Mouse (Mus musculus): ENCODE data around the gene Arf1.

Arf1 gene

GRCm38 (mm10) chr11:59228122-59228953, at the start of gene Arf1:
TSS of gene Arf1 (minus strand) at chr11:59228270.
- DNase-seq (ENCODE audit: low spot score), result peak; percentile 96

GRCm38 (mm10) chr11:59276877-59277276, 48.8 kb upstream of the Arf1 start:
- DNase-seq (ENCODE audit: low spot score), result no peak

DNA sequence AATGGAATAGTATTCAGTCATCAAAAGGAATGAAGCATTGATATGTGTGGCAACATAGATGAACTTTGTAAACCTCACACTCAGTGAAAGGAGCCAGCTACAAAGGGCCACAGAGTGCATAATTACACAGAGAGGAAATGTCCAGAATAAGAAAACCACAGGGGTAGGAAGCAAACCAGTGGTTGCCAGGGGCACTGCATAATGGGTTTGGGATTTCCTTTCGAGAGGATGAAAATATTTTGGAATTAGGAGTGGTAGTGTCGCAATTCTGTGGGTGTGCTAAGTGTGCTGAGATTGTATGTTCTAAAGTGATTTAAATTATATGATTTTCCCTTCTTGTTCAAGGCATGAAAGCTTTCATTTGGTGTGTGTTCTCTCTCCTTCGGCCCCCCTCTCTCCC, 46.1 kb upstream of the Arf1 start:
- DNase-seq (ENCODE audit: low spot score), result no peak

DNA sequence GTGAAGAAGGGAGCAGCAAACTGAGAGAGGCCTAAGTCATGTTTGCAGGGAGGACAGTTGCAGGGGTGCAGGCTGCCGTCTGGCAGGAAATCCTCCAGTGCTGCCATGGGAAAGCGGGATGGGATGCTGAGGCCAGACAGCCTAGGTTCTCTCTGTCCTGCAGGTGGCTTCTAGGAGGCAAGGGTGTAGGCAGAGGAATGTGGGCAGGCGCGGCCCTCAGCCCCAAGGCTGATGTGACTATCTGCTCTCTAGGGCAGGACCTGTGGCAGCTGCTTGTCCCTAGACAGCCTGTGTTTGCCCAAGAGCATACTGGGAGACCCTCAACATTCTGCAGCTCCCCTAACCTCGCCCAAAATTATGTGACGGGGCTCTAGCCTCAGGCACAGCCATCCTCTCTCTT, 38.7 kb upstream of the Arf1 start:
- no peak for DNase-seq (ENCODE audit: low spot score)

DNA sequence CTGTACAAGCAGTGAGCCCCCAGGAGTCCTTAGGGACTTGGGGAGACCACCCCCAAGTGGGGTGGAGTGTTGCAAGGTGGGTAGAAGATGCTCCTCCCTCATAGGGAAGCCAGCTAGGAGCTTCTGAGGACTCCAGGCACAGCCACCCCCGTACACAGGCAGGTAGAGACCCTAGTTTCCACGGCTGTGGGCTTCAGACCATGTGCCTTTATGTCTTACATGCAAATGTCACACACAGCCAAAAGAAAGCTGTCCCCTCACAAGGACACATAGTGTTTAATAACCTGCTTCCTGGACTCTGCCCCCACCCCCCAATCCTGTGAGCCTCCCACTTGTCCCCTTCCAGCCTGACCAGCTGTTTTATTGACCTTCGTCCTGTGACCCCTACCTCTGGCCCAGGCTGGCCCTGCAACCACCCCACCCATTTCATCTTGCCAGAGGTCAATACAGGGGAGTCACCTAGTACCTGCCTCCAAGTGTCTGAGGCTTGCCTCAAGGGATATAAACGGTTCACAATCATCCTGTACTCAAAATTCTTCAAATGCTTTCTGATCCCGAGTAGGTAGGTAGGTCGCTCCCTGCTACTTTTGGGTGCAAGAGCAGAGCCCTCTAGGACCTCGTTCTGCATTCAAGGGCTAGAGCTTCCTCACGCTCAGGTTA, 37.2 kb upstream of the Arf1 start:
- no peak for DNase-seq (ENCODE audit: low spot score)

GRCm38 (mm10) chr11:59264593-59264992, 36.5 kb upstream of the Arf1 start:
- no peak for DNase-seq (ENCODE audit: low spot score)

- DNase-seq (ENCODE audit: low spot score), result no peak
These were observed 35.9 kb upstream of the Arf1 start for GRCm38 (mm10) chr11:59263870-59264563.

DNA sequence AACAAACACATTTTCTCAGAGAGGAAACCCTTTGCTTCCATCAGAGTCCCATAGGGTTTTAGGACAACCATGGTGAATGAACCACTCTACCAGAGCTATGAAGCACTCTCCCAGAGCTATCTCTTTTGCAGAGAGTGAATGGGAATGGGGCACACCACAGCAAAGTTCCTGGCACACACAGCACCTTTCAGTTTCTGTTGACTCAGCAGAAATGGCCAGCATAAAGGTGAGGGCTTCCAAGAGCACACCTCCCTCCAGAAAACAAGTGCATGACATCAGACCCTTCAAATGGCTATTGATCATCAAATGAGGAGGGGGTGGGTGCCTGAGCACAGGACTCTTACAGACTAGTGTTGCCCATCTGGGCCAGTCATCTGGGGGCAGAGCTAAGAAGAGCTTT, 34.2 kb upstream of the Arf1 start:
- DNase-seq (ENCODE audit: low spot score), result no peak

DNA sequence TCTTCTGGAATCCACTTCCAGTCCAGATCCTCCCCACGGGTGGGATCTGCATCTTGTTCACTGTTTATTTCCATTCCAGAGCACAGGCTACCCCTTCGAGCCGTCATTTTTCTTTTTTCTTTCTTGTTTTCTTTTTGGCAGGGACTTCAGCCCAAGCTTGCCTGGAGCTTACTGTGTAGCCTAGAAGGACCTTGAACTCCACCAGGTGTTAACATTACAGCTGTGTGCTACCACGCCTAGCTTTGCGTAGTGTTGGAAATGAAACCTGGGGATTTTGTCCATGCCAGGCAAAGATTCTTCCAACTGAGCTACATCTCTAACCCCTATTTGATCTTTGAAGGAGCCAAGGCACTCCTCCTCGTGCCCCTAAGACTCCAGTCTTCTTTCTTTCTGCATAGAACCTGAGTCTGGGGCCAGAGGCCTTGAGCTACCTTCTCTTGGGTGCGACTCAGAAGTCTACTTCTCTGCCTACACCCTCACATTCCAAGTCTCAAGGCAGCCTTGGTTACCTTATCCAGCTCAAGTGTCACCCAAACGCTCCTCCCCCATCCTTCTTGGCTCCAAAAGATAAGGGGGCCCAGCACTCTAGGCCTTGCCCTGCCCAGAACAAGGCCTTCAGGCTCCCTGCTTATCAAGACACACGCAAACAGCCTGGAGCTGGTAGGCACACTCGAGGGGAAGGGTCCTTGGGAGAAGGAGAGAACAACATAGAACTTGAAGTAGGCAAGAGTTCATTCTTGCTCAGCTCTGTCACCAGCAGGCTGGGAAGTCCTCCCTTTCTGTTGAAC, 32.8 kb upstream of the Arf1 start:
- DNase-seq (ENCODE audit: low spot score), result no peak

DNA sequence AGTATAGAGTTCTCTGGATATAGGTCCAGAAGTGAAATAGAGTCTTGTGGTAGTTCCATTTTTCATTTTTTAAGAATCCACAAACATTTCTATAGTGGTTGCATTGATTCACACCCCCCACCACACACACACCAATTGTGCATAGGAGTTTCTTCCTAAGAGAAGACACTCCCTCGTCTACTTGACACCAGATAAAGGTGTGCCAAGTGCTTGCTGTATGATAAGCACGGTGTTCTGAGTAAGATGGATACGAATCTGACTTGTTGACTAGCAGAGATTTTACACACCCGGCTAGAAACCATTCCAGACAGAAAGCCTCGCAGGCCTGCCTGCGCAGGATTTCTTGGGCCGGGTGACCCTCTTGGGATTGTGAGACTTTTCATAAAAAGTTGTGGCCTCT, 31.6 kb upstream of the Arf1 start:
- no peak for DNase-seq (ENCODE audit: low spot score)

DNA sequence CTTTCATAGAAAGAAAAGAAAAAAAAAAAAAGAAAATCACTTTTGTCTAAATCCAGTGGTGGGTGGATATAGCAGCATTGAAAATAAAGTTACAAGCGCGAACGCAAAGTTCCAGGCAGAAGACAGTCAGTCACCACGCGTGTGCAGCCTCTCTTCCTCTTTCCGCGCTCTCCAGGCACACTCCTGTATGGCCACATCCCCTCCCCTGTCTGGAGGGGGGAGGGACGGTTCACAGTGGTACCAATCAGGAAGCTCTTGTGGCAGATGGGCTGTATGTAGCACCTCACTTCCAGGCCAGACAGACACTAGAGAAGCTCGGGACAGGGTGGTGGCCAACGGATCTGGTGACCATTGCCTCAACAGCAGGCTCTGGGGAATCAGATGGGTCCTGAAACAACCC, 20.0 kb upstream of the Arf1 start:
- no peak for DNase-seq (ENCODE audit: low spot score)

DNA sequence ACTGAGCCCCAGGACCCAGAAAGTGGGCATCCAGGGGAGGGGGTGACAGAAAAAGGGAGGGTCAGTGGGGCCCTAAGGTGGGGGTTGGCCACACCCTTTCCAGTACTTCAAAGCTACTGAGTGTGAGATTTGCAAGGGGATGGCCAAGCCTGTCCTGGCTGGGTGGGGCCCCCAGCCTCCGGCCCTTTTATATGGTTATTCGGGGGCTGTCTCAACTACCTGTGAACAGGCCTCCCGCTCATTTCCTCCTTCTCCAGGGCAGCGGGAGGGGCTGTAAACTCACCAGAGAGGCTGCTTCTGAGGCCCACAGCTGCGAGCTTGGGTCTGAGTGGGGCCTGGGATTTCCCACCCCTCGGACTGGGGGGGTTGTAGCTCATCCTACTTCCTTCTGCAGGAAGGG, 15.8 kb upstream of the Arf1 start:
- DNase-seq (ENCODE audit: low spot score), result no peak

- no peak for DNase-seq (ENCODE audit: low spot score)
These were observed 13.8 kb upstream of the Arf1 start for GRCm38 (mm10) chr11:59241841-59242240.

DNA sequence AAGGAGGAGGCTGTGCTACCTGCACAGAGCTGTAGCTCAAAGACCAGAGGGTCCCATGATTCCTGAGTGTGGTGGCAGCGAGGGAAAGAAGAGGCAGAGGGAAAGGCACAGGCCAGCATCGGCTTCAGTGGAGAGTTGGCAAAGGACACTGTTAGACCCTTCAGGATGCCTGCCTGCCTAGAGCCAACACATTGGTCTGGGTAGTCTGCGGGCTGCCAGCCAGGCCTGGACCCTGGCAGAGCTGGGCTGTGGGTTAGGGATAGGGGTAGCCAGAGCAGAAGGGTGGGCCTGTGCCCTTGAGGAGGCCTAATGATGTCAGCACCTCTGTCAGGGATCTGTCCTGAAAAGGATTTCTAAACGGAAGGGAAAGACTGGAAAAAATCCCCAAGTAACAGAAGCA, 11.7 kb upstream of the Arf1 start:
- no peak for DNase-seq (ENCODE audit: low spot score)

- DNase-seq (ENCODE audit: low spot score), result no peak
These were observed 11.3 kb upstream of the Arf1 start for GRCm38 (mm10) chr11:59239428-59239785.

DNA sequence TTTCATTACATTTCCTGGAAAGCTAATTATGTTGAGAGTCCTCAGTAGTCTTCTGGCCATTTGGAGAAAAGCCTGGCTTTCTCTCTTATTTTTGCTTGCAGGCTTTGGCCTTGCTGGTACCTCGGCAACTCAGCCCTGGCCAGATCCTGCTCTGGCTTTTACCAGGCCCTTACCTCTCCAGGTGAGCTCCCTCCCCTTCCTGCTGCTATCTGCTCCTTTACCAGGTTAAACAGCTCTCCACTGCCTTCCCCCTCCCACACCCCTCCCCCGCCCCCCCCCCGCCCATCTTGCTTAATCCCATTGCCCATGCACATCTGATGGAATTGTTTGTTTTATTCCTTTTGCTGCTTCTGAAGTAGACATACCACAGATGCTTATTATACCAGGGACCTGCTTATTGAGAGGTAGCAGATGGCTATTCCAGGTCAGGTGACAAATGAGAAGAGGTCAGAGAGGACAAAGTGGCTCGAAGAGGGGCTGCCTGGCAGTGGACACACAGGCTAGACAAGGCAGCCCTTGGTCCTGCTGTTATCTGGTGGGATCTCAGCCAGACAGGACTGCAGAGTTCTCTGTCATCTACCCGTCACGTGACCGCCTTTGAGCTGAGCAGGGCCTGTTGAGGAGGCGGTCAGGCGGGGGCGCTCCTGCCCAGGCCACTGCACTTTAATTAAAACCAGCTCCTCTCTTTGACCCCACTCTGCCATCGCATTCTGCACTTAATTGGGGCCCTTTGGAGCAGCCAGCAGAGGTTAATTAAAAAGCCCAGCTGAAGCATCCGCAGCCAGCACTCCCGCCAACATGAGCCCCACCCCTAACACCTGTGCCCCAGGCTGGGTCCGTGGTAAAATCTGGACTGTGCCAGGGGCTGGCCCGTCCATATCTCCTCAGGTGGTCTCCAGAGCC, 10.7 kb upstream of the Arf1 start:
- peak; percentile 12 for DNase-seq (ENCODE audit: low spot score)

GRCm38 (mm10) chr11:59232797-59233196, 4.7 kb upstream of the Arf1 start:
- no peak for DNase-seq (ENCODE audit: low spot score)

DNA sequence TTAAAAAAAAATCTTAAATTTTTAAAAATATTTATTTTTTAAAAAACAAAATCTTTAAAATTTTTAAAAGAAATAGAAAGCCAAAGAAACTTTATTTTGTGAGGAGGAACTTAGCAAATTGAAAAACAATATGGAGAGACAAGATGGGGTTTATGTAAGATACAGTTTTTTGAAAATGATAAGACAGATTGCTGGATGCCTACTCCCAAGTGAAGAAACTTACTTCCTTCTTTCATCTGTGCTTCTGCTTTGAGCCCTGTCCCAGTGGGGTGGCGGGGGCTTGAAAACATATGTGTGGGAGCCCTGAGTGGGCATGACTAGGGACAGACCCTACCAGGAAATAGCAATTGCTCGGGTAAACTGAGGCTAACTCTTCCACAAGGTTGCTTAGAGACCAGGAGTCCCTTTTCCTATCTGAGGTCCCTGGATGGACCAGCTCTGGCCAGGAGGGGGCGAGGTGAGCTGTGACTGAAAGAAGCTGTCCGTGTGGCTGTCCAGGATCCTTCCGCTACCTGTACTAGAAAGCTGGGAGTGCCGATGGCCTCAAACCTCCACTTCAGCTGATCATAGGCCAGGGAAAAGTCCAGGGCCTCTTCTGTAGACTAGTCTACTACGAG, 2.2 kb upstream of the Arf1 start:
- DNase-seq (ENCODE audit: low spot score), result peak; percentile 46

GRCm38 (mm10) chr11:59227604-59228121, 407 bp downstream of the Arf1 start:
- no peak for DNase-seq (ENCODE audit: low spot score)

DNA sequence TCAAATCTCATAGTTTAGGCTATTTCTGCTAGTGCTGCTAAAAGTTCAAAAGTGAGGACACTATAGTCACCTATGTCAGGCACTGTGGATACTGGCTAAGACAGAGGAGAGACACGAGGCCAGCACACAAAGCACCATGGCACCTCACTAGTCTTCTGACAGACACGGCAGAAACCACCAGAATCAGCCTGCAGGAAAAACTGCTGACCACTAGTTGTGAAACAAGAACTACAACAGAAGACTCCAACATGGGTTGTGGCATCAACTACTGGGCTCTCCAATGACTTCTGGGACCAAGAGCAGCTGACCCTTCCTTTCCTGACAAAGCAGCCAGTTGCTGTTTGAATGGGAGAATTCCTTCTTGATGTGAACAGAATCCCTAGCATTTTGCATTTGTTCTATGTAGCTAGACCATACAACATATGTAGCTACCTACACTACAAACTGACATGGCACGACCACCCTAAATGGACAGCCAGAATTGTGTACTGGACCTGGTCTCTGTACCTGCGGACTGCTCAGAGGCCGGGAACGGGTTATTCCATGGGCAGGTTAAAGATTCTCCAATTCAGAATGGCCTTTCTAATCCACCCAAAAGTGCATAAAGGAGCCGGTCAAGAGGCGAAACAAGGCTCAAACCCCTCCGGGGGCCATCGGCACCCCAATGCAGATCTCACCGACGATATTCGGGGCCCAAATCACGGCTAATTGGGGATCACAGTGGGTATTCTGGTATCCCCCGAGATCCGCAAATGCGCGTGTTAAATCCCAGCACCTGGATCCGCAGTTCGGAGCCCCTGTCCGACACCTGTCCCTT, 1.1 kb downstream of the Arf1 start:
- no peak for DNase-seq (ENCODE audit: low spot score)
